Mouse (Mus musculus): ENCODE data around the gene Cenpo. TPM values are rescaled to one million over a fixed set of nuclear protein-coding genes. Genes with fewer than 3 reads are reported as not detected.

The Cenpo gene
- polyA plus RNA-seq, 1 experiment from 2014 or later: 4.7 TPM

- DNase-seq: no peak
- no peaks in the 10 kb centered on the region for H3K9me3 ChIP-seq (ENCODE audit: low read length)
- H3K9ac ChIP-seq (replicated peaks): no peak overlapping the region
Measured at GRCm38 (mm10) chr12:4193025-4193740, 40.9 kb downstream of the Cenpo start.

GRCm38 (mm10) chr12:4192514-4192913 lies 41.6 kb downstream of the Cenpo start:
- Histone ChIP-seq H3K9me3 (ENCODE audit: low read length) (no peaks in the 10 kb centered on the region), H3K27me3 (ENCODE audit: insufficient read depth, low read length) (no peaks in the 10 kb centered on the region), H3K36me3 (replicated peaks; ENCODE audit: insufficient read depth, low read length) (no peaks in the 10 kb centered on the region), H3K4me1 (ENCODE audit: insufficient read depth) (no peaks in the 10 kb centered on the region), H3K27ac (ENCODE audit: low read depth) (no peak overlapping the region; the same call in 1 of the 2 replicates), H3K4me3 (ENCODE audit: low read depth, low read length) (no peak overlapping the region), H3K4me2 (ENCODE audit: low read depth, low read length) (no peak overlapping the region), H3K9ac (replicated peaks) (no peak overlapping the region)
- 71% methylated on average over 6 of the region's 6 CpGs for WGBS (ENCODE audit: insufficient replicate concordance)
- no peak for ATAC-seq
- TF ChIP-seq EP300 (IDR thresholded peaks at IDR 0.05; ENCODE audit: low read depth) (no peak), CTCF (IDR thresholded peaks at IDR 0.05; ENCODE audit: low read depth) (no peak)
- no peak for DNase-seq

More at GRCm38 (mm10) chr12:4193025-4193740, 40.9 kb downstream of the Cenpo start:
- TF ChIP-seq EP300 (IDR thresholded peaks at IDR 0.05; ENCODE audit: low read depth) (no peak), CTCF (IDR thresholded peaks at IDR 0.05; ENCODE audit: low read depth) (no peak)
- H3K4me2 ChIP-seq (ENCODE audit: low read depth, low read length): no peak overlapping the region
- H3K27me3 ChIP-seq (ENCODE audit: insufficient read depth, low read length): no peaks in the 10 kb centered on the region
- H3K27ac ChIP-seq (ENCODE audit: low read depth): no peak overlapping the region; the same call in 1 of the 2 replicates
- H3K36me3 ChIP-seq (replicated peaks; ENCODE audit: insufficient read depth, low read length): no peaks in the 10 kb centered on the region
- H3K4me1 ChIP-seq (ENCODE audit: insufficient read depth): no peaks in the 10 kb centered on the region
- WGBS (ENCODE audit: insufficient replicate concordance): 76% methylated on average over 10 of the region's 10 CpGs
- ATAC-seq: no peak
- H3K4me3 ChIP-seq (ENCODE audit: low read depth, low read length): no peak overlapping the region

GRCm38 (mm10) chr12:4189060-4189447 lies 45.0 kb downstream of the Cenpo start:
- WGBS (ENCODE audit: insufficient replicate concordance): 47% methylated on average over 5 of the region's 5 CpGs
- TF ChIP-seq EP300 (IDR thresholded peaks at IDR 0.05; ENCODE audit: low read depth) (no peak), CTCF (IDR thresholded peaks at IDR 0.05; ENCODE audit: low read depth) (peak; percentile 59)
- H3K36me3 ChIP-seq (replicated peaks; ENCODE audit: insufficient read depth, low read length): no peaks in the 10 kb centered on the region
- H3K27me3 ChIP-seq (ENCODE audit: insufficient read depth, low read length): no peaks in the 10 kb centered on the region
- no peaks in the 10 kb centered on the region for H3K4me1 ChIP-seq (ENCODE audit: insufficient read depth)
- no peaks in the 10 kb centered on the region for H3K9me3 ChIP-seq (ENCODE audit: low read length)
- no peak overlapping the region for H3K27ac ChIP-seq (ENCODE audit: low read depth)
- ATAC-seq (no peak), DNase-seq (peak; percentile 48)
- H3K4me3 ChIP-seq (ENCODE audit: low read depth, low read length): no peak overlapping the region
- no peak overlapping the region for H3K9ac ChIP-seq (replicated peaks)
- no peak overlapping the region for H3K4me2 ChIP-seq (ENCODE audit: low read depth, low read length)

GRCm38 (mm10) chr12:4188171-4189059 lies 45.7 kb downstream of the Cenpo start:
- DNase-seq (no peak), ATAC-seq (peak; percentile 56)
- no peak for TF ChIP-seq EP300 (IDR thresholded peaks at IDR 0.05; ENCODE audit: low read depth)

GRCm38 (mm10) chr12:4184648-4185047 lies 49.4 kb downstream of the Cenpo start:
- no peaks in the 10 kb centered on the region for H3K4me1 ChIP-seq (ENCODE audit: insufficient read depth)
- H3K27me3 ChIP-seq (ENCODE audit: insufficient read depth, low read length): no peaks in the 10 kb centered on the region
- DNase-seq (no peak), ATAC-seq (no peak)
- WGBS (ENCODE audit: insufficient replicate concordance): 45% methylated on average over 2 of the region's 2 CpGs
- H3K9me3 ChIP-seq (ENCODE audit: low read length): no peaks in the 10 kb centered on the region
- H3K9ac ChIP-seq (replicated peaks): no peak overlapping the region
- no peak overlapping the region for H3K4me2 ChIP-seq (ENCODE audit: low read depth, low read length)
- no peaks in the 10 kb centered on the region for H3K36me3 ChIP-seq (replicated peaks; ENCODE audit: insufficient read depth, low read length)
- no peak overlapping the region for H3K27ac ChIP-seq (ENCODE audit: low read depth)
- TF ChIP-seq CTCF (IDR thresholded peaks at IDR 0.05; ENCODE audit: low read depth): no peak
- no peak for TF ChIP-seq EP300 (IDR thresholded peaks at IDR 0.05; ENCODE audit: low read depth)
- H3K4me3 ChIP-seq (ENCODE audit: low read depth, low read length): no peak overlapping the region

More at GRCm38 (mm10) chr12:4188171-4189059, 45.7 kb downstream of the Cenpo start:
- H3K36me3 ChIP-seq (replicated peaks; ENCODE audit: insufficient read depth, low read length): no peaks in the 10 kb centered on the region
- no peaks in the 10 kb centered on the region for H3K9me3 ChIP-seq (ENCODE audit: low read length)
- H3K27me3 ChIP-seq (ENCODE audit: insufficient read depth, low read length): no peaks in the 10 kb centered on the region
- H3K4me3 ChIP-seq (ENCODE audit: low read depth, low read length): no peak overlapping the region
- H3K4me1 ChIP-seq (ENCODE audit: insufficient read depth): no peaks in the 10 kb centered on the region
- no peak overlapping the region for H3K27ac ChIP-seq (ENCODE audit: low read depth)
- no peak overlapping the region for H3K9ac ChIP-seq (replicated peaks)
- H3K4me2 ChIP-seq (ENCODE audit: low read depth, low read length): no peak overlapping the region
- 48% methylated on average over 14 of the region's 14 CpGs for WGBS (ENCODE audit: insufficient replicate concordance)

GRCm38 (mm10) chr12:4180507-4180906 lies 53.6 kb downstream of the Cenpo start:
- TF ChIP-seq CTCF (IDR thresholded peaks at IDR 0.05; ENCODE audit: low read depth) (no peak), EP300 (IDR thresholded peaks at IDR 0.05; ENCODE audit: low read depth) (no peak)
- ATAC-seq (no peak), DNase-seq (no peak)
- H3K36me3 ChIP-seq (replicated peaks; ENCODE audit: insufficient read depth, low read length): no peaks in the 10 kb centered on the region
- no peak overlapping the region for H3K27ac ChIP-seq (ENCODE audit: low read depth)
- H3K9me3 ChIP-seq (ENCODE audit: low read length): no peaks in the 10 kb centered on the region
- H3K4me1 ChIP-seq (ENCODE audit: insufficient read depth): no peaks in the 10 kb centered on the region
- no peak overlapping the region for H3K4me2 ChIP-seq (ENCODE audit: low read depth, low read length)
- no peak overlapping the region for H3K9ac ChIP-seq (replicated peaks)
- no peaks in the 10 kb centered on the region for H3K27me3 ChIP-seq (ENCODE audit: insufficient read depth, low read length)
- 41% methylated on average over 3 of the region's 3 CpGs for WGBS (ENCODE audit: insufficient replicate concordance)
- H3K4me3 ChIP-seq (ENCODE audit: low read depth, low read length): no peak overlapping the region
